Mouse (Mus musculus) liver, adult 2 months (tissue): ENCODE measurements around the gene Prcd.

ENCODE experiments used
- CTCF ChIP-seq: fragments of 200-500 bp; IDR thresholded peaks from 2 replicates; pipeline ENCODE4 v1.5.1; 2011; ENCODE audit warnings: low read depth, low read length, control low read depth
- POLR2A ChIP-seq: fragments of 200-500 bp; IDR thresholded peaks from 2 replicates; pipeline ENCODE4 v1.6.1; 2011; ENCODE audit warnings: low read length, control low read depth; ENCODE audit not compliant: insufficient read depth; ENCODE audit errors: extremely low read depth

DNA sequence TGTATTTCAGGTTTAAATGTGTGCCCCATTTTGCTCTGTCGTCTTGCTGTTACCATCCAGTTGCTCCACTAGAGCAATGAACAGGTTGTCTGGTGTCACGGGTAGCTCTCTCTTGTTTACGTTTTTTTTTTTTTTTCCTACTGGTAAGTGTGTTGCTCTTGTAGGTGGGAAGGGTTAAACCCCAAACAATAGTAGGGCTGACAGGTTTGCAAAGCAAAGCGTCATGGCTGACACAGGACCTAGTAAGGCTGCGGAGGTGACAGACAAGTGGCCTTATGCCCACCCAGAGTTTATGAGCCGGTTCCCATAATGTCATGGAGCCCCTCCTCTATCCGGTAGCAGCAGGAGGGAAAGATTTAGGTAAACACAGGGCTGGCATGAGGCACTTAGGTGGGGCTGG lies 53.0 kb downstream of the Prcd start:
- TF ChIP-seq CTCF (no peak), POLR2A (no peak)
